Mouse (Mus musculus) midbrain, postnatal 0 days (tissue): Measurements from ENCODE around the gene Slc37a1. TPM values are rescaled to one million over a fixed set of nuclear protein-coding genes. Genes with fewer than 3 reads are reported as not detected.
A peak's percentile ranks its signal among the peaks of the same experiment; 100 is the strongest.

Source experiments
- ATAC-seq: fragments of 200-750 bp; cut with Nextera tagmentation; 2 replicates; pipeline ENCODE4 v1.8.0; 2017; ENCODE audit warnings: moderate number of reproducible peaks, mild to moderate bottlenecking, moderate TSS enrichment, moderate library complexity; ENCODE audit not compliant: low FRiP score
- DNase-seq: peaks from one replicate; pipeline ENCODE4 v3.0.0-alpha.2; 2015; ENCODE audit warnings: low spot score
- H3K27ac ChIP-seq: fragments of 300-500 bp; sonication (generic); 2 replicates; pipeline ENCODE4 v1.5.1; 2014; ENCODE audit warnings: low read depth, mild to moderate bottlenecking, low read length, mixed read lengths
- H3K27me3 ChIP-seq: fragments of 300-500 bp; sonication (generic); 2 replicates; pipeline ENCODE4 v1.6.1; 2014; ENCODE audit warnings: low read length, control low read depth, mixed read lengths; ENCODE audit not compliant: insufficient read depth
- H3K36me3 ChIP-seq: fragments of 300-500 bp; sonication (generic); 2 replicates; pipeline ENCODE4 v1.6.1; 2014; ENCODE audit warnings: low read length, control low read depth, mixed read lengths; ENCODE audit not compliant: insufficient read depth
- H3K4me1 ChIP-seq: fragments of 300-500 bp; sonication (generic); 2 replicates; pipeline ENCODE4 v1.6.1; 2014; ENCODE audit warnings: mild to moderate bottlenecking, control low read depth, antibody characterized with exemption, low read length, mixed read lengths; ENCODE audit not compliant: insufficient read depth
- H3K4me2 ChIP-seq: fragments of 300-500 bp; sonication (generic); 2 replicates; pipeline ENCODE4 v1.6.1; 2014; ENCODE audit warnings: low read depth, mild to moderate bottlenecking, low read length, mixed read lengths; ENCODE audit not compliant: poor library complexity, severe bottlenecking
- H3K4me3 ChIP-seq: fragments of 300-500 bp; sonication (generic); 2 replicates; pipeline ENCODE4 v1.5.1; 2014; ENCODE audit warnings: low read depth, mild to moderate bottlenecking, low read length, moderate library complexity
- H3K9ac ChIP-seq: fragments of 300-500 bp; sonication (generic); replicated peaks from 2 replicates; pipeline ENCODE4 v1.6.1; 2014; ENCODE audit warnings: mild to moderate bottlenecking, low read length, moderate library complexity, mixed read lengths; ENCODE audit not compliant: poor library complexity, severe bottlenecking
- H3K9me3 ChIP-seq: fragments of 300-500 bp; sonication (generic); 2 replicates; pipeline ENCODE4 v1.6.1; 2016; ENCODE audit warnings: low read length, control low read depth
- CTCF ChIP-seq: IDR thresholded peaks from 2 replicates; pipeline ENCODE4 v1.5.1; 2016; ENCODE audit warnings: antibody characterized with exemption, mild to moderate bottlenecking
- WGBS: fragments of 180-500 bp; shearing (Covaris S2); extraction: QIAGEN DNeasy Blood & Tissue Kit; methylation state at CpG from one replicate; pipeline ENCODE4 v1.1.7; 2014; 5-methylcytosine and 5-hydroxymethylcytosine counted together
- polyA plus RNA-seq: library from polyadenylated mRNA; unstranded; fragments of >200 nt; fragmentation: Nextera tagmentation; extraction: Ambion mirVana; gene quantifications from 2 replicates; pipeline ENCODE4 v1.2.1, GENCODE M21; 2015
- total RNA-seq: library from RNA; depleted of rRNA; stranded (reverse); fragments of >200 nt; gene quantifications from 2 replicates; pipeline ENCODE4 v1.2.3, GENCODE M21; 2014

Slc37a1 gene
- total and polyA plus RNA-seq, 2 experiments from 2014 or later = 6.9 to 11.0 TPM

DNA sequence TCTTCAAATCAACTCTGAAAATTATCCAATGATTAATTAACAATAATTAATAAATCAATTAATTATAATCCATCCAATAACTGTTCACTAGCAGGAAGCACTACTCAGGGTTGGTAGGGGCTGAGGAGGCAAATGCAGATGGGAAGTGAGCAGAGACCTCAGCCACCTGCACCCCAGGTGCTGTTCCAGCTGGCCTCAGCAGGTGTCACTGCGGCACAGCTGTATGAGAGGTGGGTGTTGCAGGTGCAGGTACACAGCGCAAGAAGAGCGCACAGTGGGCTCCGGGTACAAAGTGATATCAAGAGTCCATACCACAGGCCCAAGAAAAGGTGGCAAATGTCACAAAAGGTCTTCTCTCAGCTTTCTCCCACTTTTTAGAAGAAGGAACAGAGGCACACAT lies 41.9 kb downstream of the Slc37a1 start:
- DNase-seq (peak; percentile 33), ATAC-seq (0 out of 2 replicates have a peak, but pooled peaks have one; percentile 44)
- no peak overlapping the region for H3K4me2 ChIP-seq
- WGBS = 77% methylated on average over 4 of the region's 4 CpGs
- H3K4me1 ChIP-seq = no peaks in the 10 kb centered on the region
- H3K27ac ChIP-seq = no peak overlapping the region
- no peaks in the 10 kb centered on the region for H3K27me3 ChIP-seq
- H3K36me3 ChIP-seq = no peaks in the 10 kb centered on the region
- TF ChIP-seq CTCF = peak; percentile 74
- no peaks in the 10 kb centered on the region for H3K9me3 ChIP-seq
- no peak overlapping the region for H3K9ac ChIP-seq
- no peak overlapping the region for H3K4me3 ChIP-seq

DNA sequence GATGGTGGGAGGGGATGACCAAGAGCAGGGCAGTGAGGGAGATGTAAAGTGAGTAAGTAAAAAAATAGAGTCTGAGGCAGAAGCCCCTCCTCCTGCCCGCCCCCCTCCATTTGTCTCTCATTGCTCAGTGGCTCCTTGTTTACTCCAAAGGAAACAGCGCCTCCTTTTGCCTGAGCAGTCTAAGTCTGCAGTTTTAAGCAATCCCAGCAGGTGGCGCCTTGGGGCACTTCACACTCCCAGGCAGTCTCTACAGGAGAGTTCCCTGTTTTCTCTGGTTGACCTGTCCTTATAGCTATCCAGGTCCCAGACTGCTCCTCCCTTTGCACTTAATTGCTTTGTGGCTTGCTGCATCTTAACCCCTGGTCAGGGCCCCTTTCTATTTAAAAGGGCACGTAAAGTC lies 44.0 kb downstream of the Slc37a1 start:
- DNase-seq (peak; percentile 75), ATAC-seq (0 out of 2 replicates have a peak, but pooled peaks have one; percentile 22)
- Histone ChIP-seq H3K4me3 (no peak overlapping the region), H3K4me2 (no peak overlapping the region), H3K27me3 (no peaks in the 10 kb centered on the region), H3K9me3 (no peaks in the 10 kb centered on the region), H3K9ac (no peak overlapping the region), H3K27ac (no peak overlapping the region), H3K4me1 (no peaks in the 10 kb centered on the region), H3K36me3 (peaks cover 1% of the 10 kb centered on the region; the same call in 1 of the 2 replicates)
- peak; percentile 89 for TF ChIP-seq CTCF
- 39% methylated on average over 4 of the region's 4 CpGs for WGBS

DNA sequence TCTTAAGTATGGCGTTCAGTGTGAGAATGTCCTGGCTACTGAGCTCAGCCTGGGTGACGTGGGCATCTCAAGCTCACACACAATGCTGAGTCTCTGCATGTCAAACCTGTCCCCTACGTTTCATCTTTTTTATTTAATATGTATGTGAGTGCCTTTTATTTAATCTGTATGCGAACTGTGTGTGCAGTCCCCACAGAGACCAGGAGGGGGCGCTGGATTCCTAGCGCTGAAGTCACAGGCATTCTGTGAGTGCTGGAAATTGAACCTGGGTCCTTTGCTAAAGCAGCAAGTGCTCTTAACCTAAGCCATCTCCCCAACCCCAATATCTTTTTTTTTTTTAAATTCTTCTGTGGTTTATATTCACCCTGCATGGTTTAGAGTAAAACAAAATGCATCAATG lies 44.7 kb downstream of the Slc37a1 start:
- 88% methylated on average over 6 of the region's 6 CpGs for WGBS
- H3K4me2 ChIP-seq = no peak overlapping the region
- no peaks in the 10 kb centered on the region for H3K9me3 ChIP-seq
- H3K4me3 ChIP-seq = no peak overlapping the region
- no peaks in the 10 kb centered on the region for H3K4me1 ChIP-seq
- no peak overlapping the region for H3K27ac ChIP-seq
- ATAC-seq = no peak
- DNase-seq = no peak
- no peak overlapping the region for H3K9ac ChIP-seq
- H3K36me3 ChIP-seq = peaks cover 4% of the 10 kb centered on the region; the same call in 1 of the 2 replicates
- no peaks in the 10 kb centered on the region for H3K27me3 ChIP-seq
- TF ChIP-seq CTCF = peak; percentile 63

DNA sequence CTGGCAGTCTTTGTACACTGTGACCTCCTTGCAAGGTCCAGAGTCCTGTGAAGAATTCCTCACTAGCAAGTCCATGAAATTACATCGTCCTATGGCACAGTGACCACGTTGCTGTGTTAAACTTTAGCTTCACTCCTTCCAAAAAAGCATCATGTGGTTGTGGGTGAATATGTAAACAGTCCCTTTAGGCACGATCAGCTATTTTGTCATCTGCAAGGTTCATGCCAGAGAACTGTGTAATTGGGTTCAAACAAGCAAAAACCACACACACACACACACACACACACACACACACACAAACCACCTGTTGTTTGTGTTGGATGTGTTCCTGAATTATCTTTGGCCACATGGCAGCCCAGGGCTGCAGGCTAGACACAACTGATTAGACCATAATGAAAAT lies 45.3 kb downstream of the Slc37a1 start:
- DNase-seq (no peak), ATAC-seq (no peak)
- no peaks in the 10 kb centered on the region for H3K4me1 ChIP-seq
- no peak for TF ChIP-seq CTCF
- no peak overlapping the region for H3K4me2 ChIP-seq
- no peak overlapping the region for H3K9ac ChIP-seq
- H3K36me3 ChIP-seq = peaks cover 4% of the 10 kb centered on the region; the same call in 1 of the 2 replicates
- H3K27me3 ChIP-seq = no peaks in the 10 kb centered on the region
- H3K9me3 ChIP-seq = no peaks in the 10 kb centered on the region
- H3K27ac ChIP-seq = no peak overlapping the region
- 65% methylated on average over 3 of the region's 3 CpGs for WGBS
- H3K4me3 ChIP-seq = no peak overlapping the region

DNA sequence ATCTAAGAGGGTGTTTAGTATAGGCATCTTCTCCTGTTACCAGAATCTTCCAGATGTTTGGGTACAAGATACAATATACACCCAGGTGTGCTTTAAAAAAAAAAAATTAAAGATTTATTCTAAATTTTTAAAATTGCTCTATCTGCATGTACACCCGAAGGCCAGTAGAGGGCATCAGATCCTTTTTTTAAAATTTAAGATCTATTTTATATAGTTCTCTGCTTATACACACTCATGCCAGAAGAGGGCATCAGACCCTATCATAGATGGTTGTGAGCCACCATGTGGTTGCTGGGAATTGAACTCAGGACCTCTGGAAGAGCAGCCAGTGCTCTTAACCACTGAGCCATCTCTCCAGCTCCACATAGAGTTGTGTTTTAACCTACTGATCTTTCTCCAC lies 45.7 kb downstream of the Slc37a1 start:
- 46% methylated on average over 1 of the region's 1 CpGs for WGBS
- no peak for DNase-seq
- no peaks in the 10 kb centered on the region for H3K9me3 ChIP-seq

DNA sequence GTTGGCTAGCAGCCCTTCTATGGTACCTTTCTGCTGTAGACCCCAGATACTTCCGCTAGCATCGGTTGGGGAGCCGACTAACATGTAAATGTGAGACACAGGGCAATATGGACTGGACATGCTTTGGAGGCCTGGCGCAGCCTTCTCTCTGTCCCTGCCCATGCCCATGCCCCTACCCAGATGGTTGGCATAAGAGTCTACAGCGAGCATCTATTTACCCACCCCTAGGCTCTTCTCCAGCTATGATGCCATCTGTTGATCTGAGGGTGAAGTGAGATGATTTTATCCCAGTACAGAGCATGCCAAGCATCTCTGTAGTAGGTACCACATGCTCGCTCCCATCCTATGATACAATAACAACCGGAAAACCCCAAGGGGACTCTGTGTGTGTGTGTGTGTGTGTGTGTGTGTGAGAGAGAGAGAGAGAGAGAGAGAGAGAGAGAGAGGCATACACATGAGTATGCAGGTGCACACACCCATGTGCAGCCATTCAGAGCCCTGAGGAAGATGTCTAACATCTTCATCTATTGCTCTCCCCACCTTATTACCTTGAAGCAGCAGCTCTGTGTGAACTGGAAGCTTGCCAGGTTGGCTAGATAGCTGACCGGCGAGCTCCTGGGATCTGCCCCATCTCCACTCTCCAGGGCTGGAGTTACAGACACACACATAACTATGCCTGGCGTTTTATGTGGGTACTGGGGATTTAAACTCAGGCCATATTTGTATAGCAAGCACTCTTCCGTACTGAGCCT lies 48.1 kb downstream of the Slc37a1 start:
- Histone ChIP-seq H3K36me3 (peaks cover 4% of the 10 kb centered on the region; the same call in 1 of the 2 replicates), H3K4me2 (no peak overlapping the region), H3K9me3 (no peaks in the 10 kb centered on the region), H3K27ac (no peak overlapping the region), H3K27me3 (no peaks in the 10 kb centered on the region), H3K4me1 (no peaks in the 10 kb centered on the region), H3K4me3 (no peak overlapping the region), H3K9ac (no peak overlapping the region)
- TF ChIP-seq CTCF = no peak
- DNase-seq = peak; percentile 73
- ATAC-seq = peak; percentile 15; the same call in 1 of the 2 replicates
- 84% methylated on average over 11 of the region's 11 CpGs for WGBS

More for the DNA sequence above, 45.7 kb downstream of the Slc37a1 start:
- Histone ChIP-seq H3K4me3 (no peak overlapping the region), H3K27ac (no peak overlapping the region), H3K36me3 (peaks cover 4% of the 10 kb centered on the region; the same call in 1 of the 2 replicates), H3K9ac (no peak overlapping the region), H3K4me1 (no peaks in the 10 kb centered on the region), H3K4me2 (no peak overlapping the region), H3K27me3 (no peaks in the 10 kb centered on the region)
- ATAC-seq = no peak
- peak; percentile 64 for TF ChIP-seq CTCF
